Mouse (Mus musculus): ENCODE measurements around the gene Ergic1. TPM values are rescaled to one million over a fixed set of nuclear protein-coding genes. Genes with fewer than 3 reads are reported as not detected.
A peak's percentile ranks its signal among the peaks of the same experiment; 100 is the strongest.

The Ergic1 gene
- 86.3 and 93.3 TPM in 2 replicates for polyA plus RNA-seq (2012; rRNA removed)

- under 1% methylated on average over 36 of the region's 36 CpGs for WGBS
- TF ChIP-seq CTCF (IDR thresholded peaks at IDR 0.05; ENCODE audit: insufficient read depth, low read length) (no peak), POLR2A (IDR thresholded peaks at IDR 0.05; ENCODE audit: borderline replicate concordance, extremely low read depth, low read depth, low read length) (no peak)
- peak; percentile 89 for DNase-seq
- H3K4me1 ChIP-seq (ENCODE audit: control insufficient read depth, insufficient read depth, low read length) = peaks cover 12% of the 10 kb centered on the region
- H3K4me3 ChIP-seq (replicated peaks; ENCODE audit: extremely low read depth, low read depth, low read length) = peak within 1 kb of the TSS; percentile 67
Observed at GRCm38 (mm10) chr17:26561290-26561640, at the start of gene Ergic1. TSS of gene Ergic1 (plus strand) at chr17:26561489.

- no peak overlapping the region for H3K4me3 ChIP-seq (replicated peaks; ENCODE audit: extremely low read depth, low read depth, low read length)
- H3K4me1 ChIP-seq (ENCODE audit: control insufficient read depth, insufficient read depth, low read length) = 0 out of 2 replicates have a peak, but pooled peaks cover 8% of the 10 kb centered on the region
- 61% methylated on average over 7 of the region's 7 CpGs for WGBS
- no peak for DNase-seq
- TF ChIP-seq POLR2A (IDR thresholded peaks at IDR 0.05; ENCODE audit: borderline replicate concordance, extremely low read depth, low read depth, low read length) (no peak), CTCF (IDR thresholded peaks at IDR 0.05; ENCODE audit: insufficient read depth, low read length) (no peak)
Observed at GRCm38 (mm10) chr17:26511816-26512774, 49.2 kb upstream of the Ergic1 start.

DNA sequence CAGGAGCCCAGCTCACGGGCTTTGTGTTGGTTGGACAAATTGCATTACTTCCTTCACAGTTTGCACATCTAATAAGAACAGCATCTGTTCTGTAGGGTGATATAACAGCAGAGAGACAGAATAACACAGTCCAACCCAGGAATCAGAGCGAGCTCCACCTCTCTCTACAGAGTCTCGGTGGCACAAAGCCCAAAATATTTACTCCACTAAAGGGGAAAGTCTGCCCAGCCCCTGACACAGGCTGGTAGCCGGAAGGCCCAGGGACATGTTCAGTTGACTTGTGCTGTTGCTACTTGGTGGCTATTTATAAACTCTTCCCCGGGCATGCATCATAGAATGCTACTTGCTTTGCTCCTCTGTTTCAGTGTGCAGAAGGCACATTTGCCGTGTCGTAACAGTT lies 48.3 kb upstream of the Ergic1 start:
- no peak for TF ChIP-seq POLR2A (IDR thresholded peaks at IDR 0.05; ENCODE audit: borderline replicate concordance, extremely low read depth, low read depth, low read length)
- TF ChIP-seq CTCF (IDR thresholded peaks at IDR 0.05; ENCODE audit: insufficient read depth, low read length) = no peak
- WGBS = 48% methylated on average over 7 of the region's 7 CpGs
- H3K4me3 ChIP-seq (replicated peaks; ENCODE audit: extremely low read depth, low read depth, low read length) = no peak overlapping the region
- no peak for DNase-seq
- H3K4me1 ChIP-seq (ENCODE audit: control insufficient read depth, insufficient read depth, low read length) = 0 out of 2 replicates have a peak, but pooled peaks cover 8% of the 10 kb centered on the region

DNA sequence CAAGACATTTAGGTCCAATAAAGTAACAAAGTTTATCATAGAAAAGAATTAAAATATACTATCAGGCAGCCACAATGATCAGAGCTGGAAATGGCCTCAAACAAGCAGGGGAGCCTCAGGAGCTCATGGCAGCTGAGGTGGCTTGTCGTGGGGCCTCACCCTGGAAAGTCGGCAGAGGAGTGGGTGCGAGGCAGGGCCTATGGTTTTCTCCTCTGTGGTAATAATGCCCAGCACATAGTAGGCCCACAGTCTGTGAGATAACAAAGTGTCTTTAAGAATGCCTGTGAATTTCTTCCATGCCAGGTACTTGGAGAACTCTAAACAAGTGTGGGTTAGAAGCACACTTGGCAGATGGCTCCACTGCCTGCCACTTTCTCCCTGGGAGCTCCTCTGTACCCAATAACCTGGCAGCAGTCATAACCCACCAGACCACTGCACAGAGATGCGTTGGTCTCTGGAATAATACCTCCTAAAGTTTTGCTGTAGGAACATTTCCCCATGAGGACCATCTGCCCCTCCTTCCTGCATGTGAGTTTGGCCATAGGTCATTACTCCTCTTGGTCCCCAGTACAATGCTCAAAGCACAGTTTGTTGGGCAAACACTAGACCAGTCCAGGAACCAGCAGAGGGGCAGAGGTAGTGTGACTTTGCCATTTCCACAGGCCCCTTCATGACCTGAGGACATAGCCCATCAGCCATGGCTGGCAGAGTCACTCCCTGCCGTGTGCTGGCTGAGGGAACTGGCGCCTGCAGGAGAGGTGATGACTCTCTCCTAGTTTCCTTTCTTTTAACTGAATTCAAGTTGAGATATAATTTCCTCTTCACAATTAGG lies 47.6 kb upstream of the Ergic1 start:
- 78% methylated on average over 6 of the region's 6 CpGs for WGBS
- Histone ChIP-seq H3K4me3 (replicated peaks; ENCODE audit: extremely low read depth, low read depth, low read length) (no peak overlapping the region), H3K4me1 (ENCODE audit: control insufficient read depth, insufficient read depth, low read length) (0 out of 2 replicates have a peak, but pooled peaks cover 8% of the 10 kb centered on the region)
- DNase-seq = no peak
- TF ChIP-seq CTCF (IDR thresholded peaks at IDR 0.05; ENCODE audit: insufficient read depth, low read length) = no peak
- no peak for TF ChIP-seq POLR2A (IDR thresholded peaks at IDR 0.05; ENCODE audit: borderline replicate concordance, extremely low read depth, low read depth, low read length)

- no peak overlapping the region for H3K4me3 ChIP-seq (replicated peaks; ENCODE audit: extremely low read depth, low read depth, low read length)
- no peak for DNase-seq
- no peak for TF ChIP-seq CTCF (IDR thresholded peaks at IDR 0.05; ENCODE audit: insufficient read depth, low read length)
- TF ChIP-seq POLR2A (IDR thresholded peaks at IDR 0.05; ENCODE audit: borderline replicate concordance, extremely low read depth, low read depth, low read length) = no peak
- H3K4me1 ChIP-seq (ENCODE audit: control insufficient read depth, insufficient read depth, low read length) = 0 out of 2 replicates have a peak, but pooled peaks cover 5% of the 10 kb centered on the region
- WGBS = 45% methylated on average over 3 of the region's 3 CpGs
Observed at GRCm38 (mm10) chr17:26514581-26515030, 46.7 kb upstream of the Ergic1 start.

GRCm38 (mm10) chr17:26515675-26516074 lies 45.6 kb upstream of the Ergic1 start:
- WGBS = 55% methylated on average over 4 of the region's 4 CpGs
- TF ChIP-seq CTCF (IDR thresholded peaks at IDR 0.05; ENCODE audit: insufficient read depth, low read length) (no peak), POLR2A (IDR thresholded peaks at IDR 0.05; ENCODE audit: borderline replicate concordance, extremely low read depth, low read depth, low read length) (no peak)
- Histone ChIP-seq H3K4me1 (ENCODE audit: control insufficient read depth, insufficient read depth, low read length) (0 out of 2 replicates have a peak, but pooled peaks cover 3% of the 10 kb centered on the region), H3K4me3 (replicated peaks; ENCODE audit: extremely low read depth, low read depth, low read length) (no peak overlapping the region)
- DNase-seq = no peak

- no peaks in the 10 kb centered on the region for H3K4me1 ChIP-seq (ENCODE audit: control insufficient read depth, insufficient read depth, low read length)
- 71% methylated on average over 3 of the region's 3 CpGs for WGBS
- H3K4me3 ChIP-seq (replicated peaks; ENCODE audit: extremely low read depth, low read depth, low read length) = no peak overlapping the region
- no peak for TF ChIP-seq CTCF (IDR thresholded peaks at IDR 0.05; ENCODE audit: insufficient read depth, low read length)
- TF ChIP-seq POLR2A (IDR thresholded peaks at IDR 0.05; ENCODE audit: borderline replicate concordance, extremely low read depth, low read depth, low read length) = no peak
- no peak for DNase-seq
Observed at GRCm38 (mm10) chr17:26518306-26518705, 43.0 kb upstream of the Ergic1 start.

DNA sequence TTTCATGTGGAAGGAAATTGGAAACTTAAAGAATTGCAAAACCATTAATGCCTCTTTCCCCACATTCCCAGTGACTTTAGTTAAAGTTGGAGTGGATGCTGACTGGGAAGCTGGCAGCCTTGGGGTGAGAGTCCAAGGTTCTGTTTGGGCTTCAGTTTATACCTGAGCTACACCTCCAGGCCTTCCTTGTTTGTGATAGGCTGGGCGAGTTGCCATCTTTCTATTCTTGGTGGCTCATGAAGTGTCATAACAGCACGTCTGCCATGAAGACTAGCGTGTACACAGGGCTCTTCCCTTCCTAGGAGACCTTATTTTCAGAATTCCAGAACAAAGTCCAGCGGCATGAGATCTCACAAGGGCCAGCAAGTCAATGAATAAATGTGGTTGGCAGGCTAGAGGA lies 38.6 kb upstream of the Ergic1 start:
- DNase-seq = no peak
- no peak for TF ChIP-seq CTCF (IDR thresholded peaks at IDR 0.05; ENCODE audit: insufficient read depth, low read length)
- no peak for TF ChIP-seq POLR2A (IDR thresholded peaks at IDR 0.05; ENCODE audit: borderline replicate concordance, extremely low read depth, low read depth, low read length)
- WGBS = 55% methylated on average over 4 of the region's 4 CpGs
- Histone ChIP-seq H3K4me3 (replicated peaks; ENCODE audit: extremely low read depth, low read depth, low read length) (no peak overlapping the region), H3K4me1 (ENCODE audit: control insufficient read depth, insufficient read depth, low read length) (no peaks in the 10 kb centered on the region)

DNA sequence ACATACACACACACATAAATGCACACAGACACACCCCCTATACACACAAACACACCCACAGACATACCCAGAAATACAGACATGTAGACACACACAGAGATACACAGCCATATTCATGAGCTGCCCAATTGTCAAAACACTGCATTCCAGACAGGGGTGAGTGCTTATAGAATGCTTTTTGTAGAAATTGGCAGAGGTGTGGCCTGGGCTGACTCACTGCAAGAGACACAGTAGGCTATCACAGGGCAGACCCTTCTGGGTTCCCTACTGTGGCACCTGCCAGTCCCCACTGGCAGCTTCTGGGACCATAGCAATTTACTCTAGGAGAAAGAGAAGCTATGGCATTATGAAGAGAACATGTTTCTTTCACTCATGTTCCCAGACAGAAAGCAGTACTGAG lies 37.0 kb upstream of the Ergic1 start:
- H3K4me3 ChIP-seq (replicated peaks; ENCODE audit: extremely low read depth, low read depth, low read length) = no peak overlapping the region
- no peak for DNase-seq
- TF ChIP-seq CTCF (IDR thresholded peaks at IDR 0.05; ENCODE audit: insufficient read depth, low read length) = no peak
- TF ChIP-seq POLR2A (IDR thresholded peaks at IDR 0.05; ENCODE audit: borderline replicate concordance, extremely low read depth, low read depth, low read length) = no peak
- no peaks in the 10 kb centered on the region for H3K4me1 ChIP-seq (ENCODE audit: control insufficient read depth, insufficient read depth, low read length)

All from lung, adult 2 months (tissue).